Mouse (Mus musculus) heart, embryonic 14.5 days (tissue): ENCODE measurements around the gene Synpr. TPM values are rescaled to one million over a fixed set of nuclear protein-coding genes. Genes with fewer than 3 reads are reported as not detected.

Experiments
- ATAC-seq: fragments of 200-750 bp; cut with Nextera tagmentation; 2 replicates; pipeline ENCODE4 v1.8.0; 2017; ENCODE audit warnings: low read depth, moderate TSS enrichment; ENCODE audit not compliant: insufficient number of reproducible peaks, insufficient read depth, low FRiP score
- H3K27ac ChIP-seq, 2 experiments: fragments of 200-500 bp in 1 of 2; fragments of 300-500 bp in 1 of 2; sonication (generic) in 1 of 2; replicated peaks in 1 of 2; 2 replicates each; pipeline ENCODE4 v1.5.1; 2012 to 2014; ENCODE audit warnings: low read depth in 2 of 2, low read length in 2 of 2, control low read depth in 1 of 2, mild to moderate bottlenecking in 1 of 2, mixed read lengths in 1 of 2; ENCODE audit not compliant: control insufficient read depth in 1 of 2, insufficient read depth in 1 of 2
- H3K27me3 ChIP-seq: fragments of 300-500 bp; sonication (generic); 2 replicates; pipeline ENCODE4 v1.6.1; 2014; ENCODE audit warnings: mild to moderate bottlenecking, low read length, control low read depth; ENCODE audit not compliant: control insufficient read depth, insufficient read depth
- H3K36me3 ChIP-seq: fragments of 300-500 bp; sonication (generic); 2 replicates; pipeline ENCODE4 v1.6.1; 2014; ENCODE audit warnings: mild to moderate bottlenecking, control low read depth, low read length, mixed read lengths; ENCODE audit not compliant: control insufficient read depth, insufficient read depth
- H3K4me1 ChIP-seq, 2 experiments: fragments of 200-500 bp in 1 of 2; fragments of 300-500 bp in 1 of 2; sonication (generic) in 1 of 2; 2 replicates each; pipeline ENCODE4 v1.6.1; 2012 to 2014; ENCODE audit warnings: low read length in 2 of 2, control low read depth in 1 of 2, mixed read lengths in 1 of 2; ENCODE audit not compliant: control insufficient read depth in 2 of 2, insufficient read depth in 2 of 2
- H3K4me2 ChIP-seq: fragments of 300-500 bp; sonication (generic); 2 replicates; pipeline ENCODE4 v1.6.1; 2014; ENCODE audit warnings: mild to moderate bottlenecking, low read length
- H3K4me3 ChIP-seq, 2 experiments: fragments of 200-500 bp in 1 of 2; fragments of 300-500 bp in 1 of 2; sonication (generic) in 1 of 2; 2 replicates each; pipeline ENCODE4 v1.5.1; 2012 to 2014; ENCODE audit warnings: low read length in 2 of 2, mild to moderate bottlenecking in 2 of 2, control low read depth in 1 of 2, low read depth in 1 of 2, moderate library complexity in 1 of 2; ENCODE audit not compliant: control insufficient read depth in 1 of 2, insufficient read depth in 1 of 2
- H3K9ac ChIP-seq: fragments of 300-500 bp; sonication (generic); 2 replicates; pipeline ENCODE4 v1.6.1; 2014; ENCODE audit warnings: mild to moderate bottlenecking, low read length
- H3K9me3 ChIP-seq: fragments of 300-500 bp; sonication (generic); 2 replicates; pipeline ENCODE4 v1.6.1; 2016; ENCODE audit warnings: low read length, control low read depth; ENCODE audit not compliant: control insufficient read depth
- WGBS: fragments of 180-500 bp; shearing (Covaris S2); extraction: QIAGEN DNeasy Blood & Tissue Kit; methylation state at CpG from one replicate; pipeline ENCODE4 v1.1.7; 2014; 5-methylcytosine and 5-hydroxymethylcytosine counted together
- polyA plus RNA-seq: library from polyadenylated mRNA; unstranded; fragments of >200 nt; fragmentation: Nextera tagmentation; extraction: Ambion mirVana; gene quantifications from 2 replicates; pipeline ENCODE4 v1.2.1, GENCODE M21; 2014

The Synpr gene
- polyA plus RNA-seq, 1 experiment from 2014 or later, result 0.51 TPM

DNA sequence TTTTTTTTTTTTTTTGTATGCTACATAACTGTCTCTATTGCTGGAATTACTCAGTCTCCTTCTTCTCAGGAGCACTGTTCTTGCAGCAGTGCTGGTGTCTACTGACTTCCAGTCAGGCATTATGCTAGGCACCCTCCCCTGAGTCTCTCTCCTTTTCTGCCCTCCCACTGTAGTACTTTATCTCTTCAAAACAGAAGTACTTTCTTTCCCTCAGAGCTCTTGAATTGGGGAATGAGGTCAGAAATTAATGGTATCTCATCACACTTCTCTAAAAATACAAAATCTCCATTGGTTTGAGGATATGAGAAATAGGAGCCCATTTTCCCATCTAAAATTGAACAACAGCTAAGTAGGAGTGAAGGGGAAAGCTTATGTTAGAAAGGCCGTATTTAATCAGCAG is 294.2 kb downstream of the Synpr start:
- no peak overlapping the region for H3K27ac ChIP-seq
- no peaks in the 10 kb centered on the region for H3K27me3 ChIP-seq
- H3K4me1 ChIP-seq, result no peaks in the 10 kb centered on the region
- no peak overlapping the region for H3K9ac ChIP-seq
- H3K9me3 ChIP-seq, result no peaks in the 10 kb centered on the region
- H3K36me3 ChIP-seq, result no peaks in the 10 kb centered on the region
- 65% methylated on average over 1 of the region's 1 CpGs for WGBS
- ATAC-seq, result no peak
- no peak overlapping the region for H3K4me2 ChIP-seq
- no peak overlapping the region for H3K4me3 ChIP-seq

DNA sequence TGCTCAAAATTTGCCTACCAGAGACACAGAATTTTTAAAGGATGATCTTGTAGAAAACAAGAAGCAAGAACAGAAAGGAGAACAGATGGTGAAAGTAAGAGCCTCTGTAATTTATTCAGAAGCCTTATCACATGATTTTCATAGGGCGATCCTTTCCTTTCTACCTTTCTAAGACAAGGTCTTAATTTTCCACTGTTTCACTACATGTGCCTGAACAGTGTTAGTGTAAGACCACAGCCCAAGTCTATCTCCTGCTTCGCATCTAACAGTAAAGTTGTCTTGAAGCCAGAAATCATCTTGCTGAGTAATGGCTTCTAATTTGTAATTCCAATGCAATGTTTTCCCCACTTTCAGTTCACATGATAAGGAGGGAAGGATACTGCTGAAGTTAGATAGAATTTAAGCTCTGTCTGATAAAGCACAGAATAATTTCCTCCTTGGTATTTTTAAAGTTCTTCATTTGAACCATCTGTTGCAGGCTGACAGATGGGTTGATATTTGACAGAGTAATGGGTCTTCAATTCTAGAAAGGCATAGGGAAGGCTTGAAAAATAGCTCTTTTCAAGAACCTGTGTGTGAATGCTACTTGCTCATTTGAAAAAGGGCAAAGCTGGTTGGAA is 308.9 kb downstream of the Synpr start:
- no peak for ATAC-seq
- no peak overlapping the region for H3K27ac ChIP-seq
- no peaks in the 10 kb centered on the region for H3K27me3 ChIP-seq
- 82% methylated on average over 2 of the region's 2 CpGs for WGBS
- no peak overlapping the region for H3K4me3 ChIP-seq
- no peak overlapping the region for H3K9ac ChIP-seq
- no peaks in the 10 kb centered on the region for H3K9me3 ChIP-seq
- no peaks in the 10 kb centered on the region for H3K4me1 ChIP-seq
- H3K4me2 ChIP-seq, result no peak overlapping the region
- no peaks in the 10 kb centered on the region for H3K36me3 ChIP-seq

GRCm38 (mm10) chr14:13596251-13596650 is 311.7 kb downstream of the Synpr start:
- Histone ChIP-seq H3K27me3 (no peaks in the 10 kb centered on the region), H3K36me3 (no peaks in the 10 kb centered on the region), H3K4me1 (no peaks in the 10 kb centered on the region), H3K4me3 (no peak overlapping the region), H3K27ac (no peak overlapping the region), H3K4me2 (no peak overlapping the region), H3K9me3 (no peaks in the 10 kb centered on the region), H3K9ac (no peak overlapping the region)
- 34% methylated on average over 6 of the region's 6 CpGs for WGBS
- ATAC-seq, result no peak

GRCm38 (mm10) chr14:13597204-13597603 is 312.6 kb downstream of the Synpr start:
- Histone ChIP-seq H3K4me3 (no peak overlapping the region), H3K27me3 (no peaks in the 10 kb centered on the region)

GRCm38 (mm10) chr14:13620531-13620930 is 336.0 kb downstream of the Synpr start:
- no peak overlapping the region for H3K4me3 ChIP-seq
- no peak overlapping the region for H3K4me2 ChIP-seq
- WGBS, result 41% methylated on average over 2 of the region's 2 CpGs
- no peak overlapping the region for H3K9ac ChIP-seq
- H3K27me3 ChIP-seq, result no peaks in the 10 kb centered on the region
- ATAC-seq, result no peak
- H3K36me3 ChIP-seq, result no peaks in the 10 kb centered on the region
- H3K27ac ChIP-seq, result no peak overlapping the region
- no peaks in the 10 kb centered on the region for H3K4me1 ChIP-seq
- H3K9me3 ChIP-seq, result no peaks in the 10 kb centered on the region

More at GRCm38 (mm10) chr14:13597204-13597603, 312.6 kb downstream of the Synpr start:
- Histone ChIP-seq H3K9me3 (no peaks in the 10 kb centered on the region), H3K36me3 (no peaks in the 10 kb centered on the region), H3K4me1 (no peaks in the 10 kb centered on the region), H3K27ac (no peak overlapping the region), H3K4me2 (no peak overlapping the region), H3K9ac (no peak overlapping the region)
- no peak for ATAC-seq
- WGBS, result 86% methylated on average over 2 of the region's 2 CpGs

GRCm38 (mm10) chr14:13649865-13650264 is 365.3 kb downstream of the Synpr start:
- H3K4me3 ChIP-seq, result no peak overlapping the region
- no peaks in the 10 kb centered on the region for H3K9me3 ChIP-seq
- ATAC-seq, result no peak
- no peak overlapping the region for H3K4me2 ChIP-seq
- H3K36me3 ChIP-seq, result no peaks in the 10 kb centered on the region
- no peaks in the 10 kb centered on the region for H3K4me1 ChIP-seq
- no peak overlapping the region for H3K27ac ChIP-seq
- WGBS, result 100% methylated on average over 1 of the region's 1 CpGs
- H3K9ac ChIP-seq, result no peak overlapping the region
- no peaks in the 10 kb centered on the region for H3K27me3 ChIP-seq

DNA sequence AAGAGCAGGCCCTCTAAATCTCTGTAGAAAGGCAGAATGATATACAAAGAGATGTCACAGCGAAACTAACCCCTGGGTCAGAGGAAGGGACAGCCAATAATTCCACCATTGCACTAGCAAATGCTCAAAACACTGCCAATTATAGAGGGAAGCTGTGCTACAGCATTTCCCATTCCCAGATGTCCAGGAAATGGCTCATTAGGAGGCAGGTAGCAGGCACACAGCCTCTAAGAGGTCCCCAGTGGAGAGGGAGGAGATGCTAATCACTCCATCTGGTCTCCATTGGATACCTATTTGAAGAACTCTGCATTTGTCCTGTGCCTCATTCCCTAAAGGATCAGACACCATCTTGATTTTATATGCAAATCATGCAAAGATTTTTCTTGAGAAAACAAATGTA is 366.5 kb downstream of the Synpr start:
- H3K27ac ChIP-seq, result no peak overlapping the region
- no peak overlapping the region for H3K4me2 ChIP-seq
- no peaks in the 10 kb centered on the region for H3K36me3 ChIP-seq
- WGBS, result 66% methylated on average over 1 of the region's 1 CpGs
- H3K4me1 ChIP-seq, result no peaks in the 10 kb centered on the region
- H3K9me3 ChIP-seq, result no peaks in the 10 kb centered on the region
- no peak for ATAC-seq
- no peak overlapping the region for H3K4me3 ChIP-seq
- H3K27me3 ChIP-seq, result no peaks in the 10 kb centered on the region
- no peak overlapping the region for H3K9ac ChIP-seq
